Mouse (Mus musculus) erythroblast, embryonic 14.5 days (primary cell): ENCODE results near the gene Glipr2. TPM values are rescaled to one million over a fixed set of nuclear protein-coding genes. Genes with fewer than 3 reads are reported as not detected.

Experiments
- H3K27me3 ChIP-seq: 2 replicates; pipeline ENCODE4 v1.6.1; 2012; ENCODE audit warnings: inconsistent platforms; ENCODE audit not compliant: control insufficient read depth
- H3K36me3 ChIP-seq: 2 replicates; pipeline ENCODE4 v1.6.1; 2012; ENCODE audit warnings: mild to moderate bottlenecking, inconsistent platforms; ENCODE audit not compliant: control insufficient read depth
- H3K4me1 ChIP-seq: 2 replicates; pipeline ENCODE4 v1.6.1; 2012; ENCODE audit warnings: inconsistent platforms; ENCODE audit not compliant: control insufficient read depth
- H3K4me3 ChIP-seq: replicated peaks from 2 replicates; pipeline ENCODE3; 2012; ENCODE audit warnings: moderate library complexity, mild to moderate bottlenecking, inconsistent platforms
- H3K9me3 ChIP-seq: 2 replicates; pipeline ENCODE4 v1.6.1; 2012; ENCODE audit warnings: low read length, inconsistent platforms, mixed read lengths; ENCODE audit not compliant: control insufficient read depth
- GATA1 ChIP-seq: IDR thresholded peaks from 2 replicates; pipeline ENCODE4 v1.6.1; 2012; ENCODE audit warnings: low read length, inconsistent platforms, mixed read lengths
- TAL1 ChIP-seq: IDR thresholded peaks from 3 replicates; pipeline ENCODE4 v1.6.1; 2012; ENCODE audit warnings: low read length, inconsistent platforms, mixed read lengths
- polyA plus RNA-seq: library from polyadenylated mRNA; stranded (reverse); fragments of >175 nt; gene quantifications from 2 replicates; pipeline ENCODE4 v1.2.3, GENCODE M21; 2012

The Glipr2 gene
- polyA plus RNA-seq, 1 experiment, result 3.8 TPM

DNA sequence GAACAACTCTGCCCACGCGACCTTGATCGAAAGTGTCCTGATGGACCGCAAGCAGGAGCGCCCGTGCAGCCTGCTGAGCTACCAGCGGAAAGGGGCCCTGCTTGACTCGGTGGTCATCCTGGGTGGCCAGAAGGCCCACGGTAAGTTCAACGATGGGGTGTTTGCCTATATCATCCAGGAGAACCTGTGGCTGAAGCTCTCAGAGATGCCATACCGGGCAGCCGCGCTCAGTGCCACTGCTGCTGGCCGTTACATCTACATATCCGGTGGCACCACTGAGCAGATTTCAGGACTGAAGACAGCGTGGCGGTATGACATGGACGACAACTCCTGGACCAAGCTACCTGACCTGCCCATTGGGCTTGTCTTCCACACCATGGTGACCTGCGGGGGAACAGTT is 27.1 kb downstream of the Glipr2 start:
- no peak for TF ChIP-seq GATA1
- no peak for TF ChIP-seq TAL1

GRCm38 (mm10) chr4:43988976-43989375 is 31.8 kb downstream of the Glipr2 start:
- no peak for TF ChIP-seq TAL1
- TF ChIP-seq GATA1, result no peak
- Histone ChIP-seq H3K36me3 (no peaks in the 10 kb centered on the region), H3K9me3 (no peaks in the 10 kb centered on the region), H3K4me3 (no peak overlapping the region), H3K27me3 (peaks cover 7% of the 10 kb centered on the region), H3K4me1 (no peaks in the 10 kb centered on the region)

More for the DNA sequence above, 27.1 kb downstream of the Glipr2 start:
- Histone ChIP-seq H3K4me3 (no peak overlapping the region), H3K4me1 (peaks cover 12% of the 10 kb centered on the region), H3K36me3 (peaks cover 6% of the 10 kb centered on the region), H3K27me3 (peaks cover 7% of the 10 kb centered on the region), H3K9me3 (no peaks in the 10 kb centered on the region)

DNA sequence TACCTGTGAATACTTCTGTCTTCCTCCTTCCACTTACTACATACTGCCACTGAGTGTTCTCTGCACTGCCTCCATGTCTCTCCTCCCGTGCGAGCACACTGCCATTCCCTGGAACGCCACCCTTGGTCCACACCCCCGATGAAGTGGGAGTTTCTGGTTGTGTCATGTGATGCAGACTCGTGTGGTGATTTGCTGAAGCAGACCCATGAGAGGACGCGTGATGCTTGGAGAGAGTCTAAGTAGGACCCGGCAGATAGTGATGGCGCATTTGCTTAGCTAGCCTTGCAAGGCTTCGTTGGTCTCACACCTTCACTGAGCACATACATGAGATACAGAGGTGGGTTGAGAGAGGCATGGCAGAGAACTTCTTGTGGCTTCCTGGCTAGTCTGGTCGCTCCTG is 35.9 kb downstream of the Glipr2 start:
- Histone ChIP-seq H3K27me3 (no peaks in the 10 kb centered on the region), H3K36me3 (no peaks in the 10 kb centered on the region)
- no peak for TF ChIP-seq TAL1
- TF ChIP-seq GATA1, result no peak

GRCm38 (mm10) chr4:43994342-43994741 is 37.1 kb downstream of the Glipr2 start:
- no peaks in the 10 kb centered on the region for H3K36me3 ChIP-seq
- H3K9me3 ChIP-seq, result no peaks in the 10 kb centered on the region; the same call in 1 of the 2 replicates
- no peak for TF ChIP-seq GATA1
- TF ChIP-seq TAL1, result no peak

More for the DNA sequence above, 35.9 kb downstream of the Glipr2 start:
- Histone ChIP-seq H3K9me3 (no peaks in the 10 kb centered on the region), H3K4me1 (no peaks in the 10 kb centered on the region), H3K4me3 (no peak overlapping the region)

DNA sequence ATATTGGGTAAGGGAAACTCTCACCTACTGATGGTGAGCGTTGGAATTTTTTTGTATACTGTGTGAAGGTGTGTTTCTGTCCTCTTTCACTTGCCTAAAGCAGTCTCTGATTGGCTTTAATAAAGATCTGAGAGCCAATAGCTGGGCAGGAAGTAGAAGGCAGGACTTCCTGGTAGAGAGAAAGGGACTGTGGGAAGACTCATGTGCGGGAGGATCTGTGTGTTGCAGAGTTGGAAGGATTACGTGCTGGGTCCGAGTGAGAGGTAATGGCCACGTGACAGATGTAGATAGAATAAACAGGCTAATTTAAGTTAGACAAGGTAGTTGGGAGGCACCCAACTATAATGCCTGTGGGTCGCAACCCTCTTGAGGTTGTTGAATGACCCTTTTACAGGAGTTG is 46.4 kb downstream of the Glipr2 start:
- H3K4me3 ChIP-seq, result peak overlapping the region; percentile 64
- peaks cover 33% of the 10 kb centered on the region for H3K4me1 ChIP-seq
- peaks cover 8% of the 10 kb centered on the region for H3K9me3 ChIP-seq
- peaks cover 31% of the 10 kb centered on the region for H3K36me3 ChIP-seq
- TF ChIP-seq GATA1, result no peak
- no peaks in the 10 kb centered on the region for H3K27me3 ChIP-seq

More at GRCm38 (mm10) chr4:43994342-43994741, 37.1 kb downstream of the Glipr2 start:
- Histone ChIP-seq H3K27me3 (no peaks in the 10 kb centered on the region), H3K4me1 (no peaks in the 10 kb centered on the region), H3K4me3 (no peak overlapping the region)

DNA sequence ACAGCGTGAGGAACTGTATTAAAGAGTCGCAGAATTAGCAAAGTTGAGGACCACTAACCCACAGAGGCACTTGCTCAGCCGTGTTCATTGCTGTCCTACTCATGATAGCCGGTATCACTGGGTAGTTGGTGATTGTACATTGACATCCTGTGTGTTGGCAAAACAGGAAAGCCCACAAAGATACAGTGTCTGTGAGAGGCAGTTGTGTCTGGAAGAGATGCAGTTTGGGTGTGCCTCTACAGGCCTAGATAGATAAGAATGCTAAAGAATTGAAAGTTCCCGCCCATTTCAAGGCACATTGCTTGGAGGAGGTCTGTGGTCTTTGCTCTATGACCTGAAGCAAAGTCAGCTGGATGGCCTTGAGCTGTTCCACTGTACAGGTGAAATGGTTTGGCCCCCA is 46.9 kb downstream of the Glipr2 start, which contains the start of gene Clta:
Clta (plus strand) TSS at position 327 of the 400 bp plus-strand sequence.
- peak within 1 kb of the TSS; percentile 64 for H3K4me3 ChIP-seq
- peaks cover 8% of the 10 kb centered on the region for H3K9me3 ChIP-seq
- H3K4me1 ChIP-seq, result peaks cover 33% of the 10 kb centered on the region
- TF ChIP-seq TAL1, result peak; percentile 62; the same call in 2 of the 3 replicates
- TF ChIP-seq GATA1, result peak; percentile 79
- H3K36me3 ChIP-seq, result peaks cover 31% of the 10 kb centered on the region
- no peaks in the 10 kb centered on the region for H3K27me3 ChIP-seq

GRCm38 (mm10) chr4:44004623-44005409 is 47.6 kb downstream of the Glipr2 start:
- TF ChIP-seq GATA1 (no peak), TAL1 (no peak)
- Histone ChIP-seq H3K27me3 (no peaks in the 10 kb centered on the region), H3K4me1 (peaks cover 35% of the 10 kb centered on the region), H3K36me3 (peaks cover 33% of the 10 kb centered on the region), H3K9me3 (peaks cover 8% of the 10 kb centered on the region), H3K4me3 (peak overlapping the region; percentile 64)

GRCm38 (mm10) chr4:44010176-44010575 is 53.0 kb downstream of the Glipr2 start:
- H3K4me1 ChIP-seq, result peaks cover 45% of the 10 kb centered on the region
- H3K4me3 ChIP-seq, result no peak overlapping the region
- H3K36me3 ChIP-seq, result peaks cover 49% of the 10 kb centered on the region
- H3K9me3 ChIP-seq, result peaks cover 8% of the 10 kb centered on the region
- TF ChIP-seq TAL1 (no peak), GATA1 (no peak)
- H3K27me3 ChIP-seq, result no peaks in the 10 kb centered on the region

DNA sequence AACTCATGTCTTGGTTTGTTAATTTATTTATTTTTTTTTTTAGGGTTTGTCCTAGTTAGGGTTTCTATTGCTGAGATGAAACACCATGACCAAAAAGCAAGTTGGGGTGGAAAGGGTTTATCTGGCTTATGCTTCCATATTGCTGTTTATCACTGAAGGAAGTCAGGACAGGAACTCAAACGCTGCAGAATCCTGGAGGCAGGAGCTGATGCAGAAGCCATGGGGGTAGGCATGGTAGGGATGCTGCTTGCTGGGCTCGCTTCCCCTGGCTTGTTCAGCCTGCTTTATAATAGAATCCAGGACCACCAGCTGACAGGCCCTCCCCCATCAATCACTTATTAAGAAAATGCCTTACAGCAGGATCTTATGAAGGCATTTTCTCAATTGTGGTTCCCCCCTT is 53.7 kb downstream of the Glipr2 start:
- H3K9me3 ChIP-seq, result peaks cover 8% of the 10 kb centered on the region
- H3K4me3 ChIP-seq, result no peak overlapping the region
- H3K4me1 ChIP-seq, result peaks cover 43% of the 10 kb centered on the region

More for the DNA sequence above, 53.7 kb downstream of the Glipr2 start:
- Histone ChIP-seq H3K27me3 (no peaks in the 10 kb centered on the region), H3K36me3 (peaks cover 49% of the 10 kb centered on the region)
- TF ChIP-seq GATA1, result no peak
- TF ChIP-seq TAL1, result no peak
